Mouse (Mus musculus) layer of hippocampus, postnatal 10 days (tissue): Measurements from ENCODE around the gene Mctp1. TPM values are rescaled to one million over a fixed set of nuclear protein-coding genes. Genes with fewer than 3 reads are reported as not detected.

Experiments used
- DNase-seq, 2 experiments: peaks; one replicate each; pipeline ENCODE4 v3.0.0; 2021; ENCODE audit warnings: low spot score in 2 of 2
- total RNA-seq, 2 experiments: library from RNA; stranded (reverse); gene quantifications; 2 replicates each; pipeline ENCODE4 v1.2.3; 2021

The Mctp1 gene
- total RNA-seq, 2 experiments from 2014 or later, result 51.5 to 52.2 TPM

DNA sequence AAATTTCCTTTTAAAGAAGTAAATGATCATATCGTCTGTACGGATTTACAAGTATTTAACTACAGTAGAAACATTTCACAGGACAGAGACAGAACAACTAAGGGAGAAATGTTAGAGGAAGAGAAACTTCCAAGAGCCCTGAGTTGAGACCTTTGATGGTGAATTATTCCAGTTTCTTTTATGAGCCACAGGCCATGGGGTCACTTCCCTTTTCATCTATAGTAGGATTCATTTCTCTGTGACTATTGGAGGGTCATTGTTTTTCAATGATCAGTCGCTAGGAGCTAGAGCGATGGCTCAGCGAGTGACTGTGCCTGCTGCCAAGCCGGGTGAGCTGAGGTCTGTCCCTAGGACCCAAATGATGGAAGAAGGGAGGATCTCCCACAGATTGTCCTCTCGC lies 212.7 kb downstream of the Mctp1 start:
- no peak for DNase-seq

DNA sequence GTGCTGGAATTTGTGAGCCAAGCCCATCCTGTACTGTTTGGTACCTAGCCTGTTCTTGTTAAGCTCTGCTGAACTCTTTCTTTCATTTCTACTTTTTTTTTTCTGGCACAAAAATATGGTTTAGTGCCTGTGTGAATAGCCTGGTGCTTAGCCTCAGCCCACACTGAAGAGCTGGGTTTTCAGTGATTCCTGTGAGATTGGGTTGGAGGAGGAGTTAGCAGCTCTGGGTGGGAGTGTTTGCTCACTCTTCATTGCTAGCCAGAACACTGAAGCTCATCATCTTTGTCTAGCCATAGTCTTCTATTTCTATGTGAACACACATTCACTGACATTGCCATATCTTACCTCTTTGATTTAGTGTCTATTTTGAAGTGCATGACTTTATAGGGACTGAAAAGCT lies 225.1 kb downstream of the Mctp1 start:
- no peak for DNase-seq

DNA sequence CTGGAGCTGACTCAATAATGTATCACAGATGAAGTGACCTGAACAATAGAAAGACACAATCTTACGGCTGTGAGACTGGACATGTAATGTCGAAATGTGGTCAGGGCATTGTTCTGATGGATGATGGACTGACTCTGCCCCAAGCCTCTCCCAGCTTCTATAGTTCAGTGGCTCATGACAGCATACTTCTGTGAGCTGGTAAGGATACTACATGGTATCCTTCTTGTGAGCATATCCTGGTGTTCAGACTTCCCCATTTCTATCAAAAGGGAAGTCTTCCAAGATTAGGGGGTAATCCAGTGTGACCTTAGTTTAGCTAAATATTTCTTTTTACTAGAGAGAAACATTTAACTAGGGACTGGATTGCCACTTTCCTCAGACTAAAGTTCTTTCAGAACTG lies 227.2 kb downstream of the Mctp1 start:
- no peak for DNase-seq

DNA sequence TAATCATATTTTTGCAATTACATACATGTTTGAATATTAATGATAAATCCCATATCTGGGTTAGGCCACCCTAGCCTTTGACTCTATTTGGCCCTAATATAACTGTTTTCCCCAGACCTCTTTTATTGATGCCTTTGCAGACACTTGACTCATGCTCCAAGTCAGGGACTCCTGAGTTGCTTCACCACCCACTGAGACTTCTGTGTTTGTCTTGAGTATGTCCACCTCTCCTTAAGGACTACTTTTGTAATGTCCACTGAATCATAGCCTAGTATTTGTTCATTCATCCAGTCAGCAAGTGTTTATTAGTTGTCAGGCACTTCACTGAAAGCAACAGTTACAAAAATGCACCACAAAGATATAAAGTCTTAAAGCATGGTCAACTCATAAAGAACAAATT lies 235.8 kb downstream of the Mctp1 start:
- no peak for DNase-seq

DNA sequence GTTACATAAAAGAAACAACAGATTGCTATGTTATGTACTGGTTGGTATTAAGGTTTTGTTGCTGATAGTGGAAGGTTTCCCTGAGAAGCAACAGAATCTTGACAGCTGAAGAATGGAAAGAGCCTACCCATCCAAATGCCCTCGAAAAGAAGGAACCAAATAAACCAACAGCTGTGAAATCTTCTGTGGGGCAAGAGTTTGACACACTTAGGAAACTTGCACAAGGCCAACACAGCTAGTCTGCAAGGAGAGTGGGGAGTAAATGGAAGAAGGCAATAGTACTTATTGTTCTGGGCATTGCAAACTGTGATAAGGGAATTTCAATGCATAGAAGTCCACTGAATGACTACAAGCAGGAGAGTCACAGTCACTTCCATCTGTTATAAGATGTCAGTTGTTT lies 236.2 kb downstream of the Mctp1 start:
- DNase-seq, result no peak

DNA sequence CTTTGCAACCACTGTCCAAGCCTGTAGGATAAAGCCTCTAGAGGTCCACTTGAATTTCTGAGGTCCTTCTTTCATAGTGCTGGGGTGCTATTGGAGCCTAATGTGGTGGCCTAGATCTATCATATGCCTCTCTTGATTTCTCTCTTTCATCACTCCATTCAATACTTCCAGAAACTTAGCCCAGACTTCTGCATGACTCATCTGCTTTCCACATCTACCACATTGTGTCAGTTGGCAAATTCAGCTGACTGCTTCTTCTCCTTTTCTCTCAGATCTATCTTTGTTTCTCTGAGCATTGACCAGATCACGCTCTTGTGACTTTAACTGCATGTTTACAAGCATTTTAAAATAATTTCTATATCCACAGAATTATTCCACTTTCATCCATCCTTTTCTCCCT lies 249.4 kb downstream of the Mctp1 start:
- DNase-seq, result no peak

DNA sequence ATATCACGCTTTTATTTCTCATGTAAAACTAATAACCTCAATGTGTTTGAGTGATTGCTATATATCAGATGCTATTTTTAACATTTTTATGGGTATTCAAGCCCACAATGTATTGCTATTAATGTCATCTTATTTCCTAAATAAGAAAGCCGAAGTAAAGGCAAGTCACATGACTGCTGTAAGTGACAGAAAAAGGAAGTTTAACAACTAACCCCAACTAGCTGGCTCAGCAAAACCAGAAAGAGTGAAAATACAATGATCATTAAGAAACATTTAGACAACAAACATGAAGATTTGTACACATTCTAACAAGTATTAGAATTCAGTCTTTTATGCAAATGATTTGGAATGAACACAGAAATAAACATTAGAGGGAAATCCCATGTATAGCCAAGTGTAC lies 253.9 kb downstream of the Mctp1 start:
- no peak for DNase-seq

DNA sequence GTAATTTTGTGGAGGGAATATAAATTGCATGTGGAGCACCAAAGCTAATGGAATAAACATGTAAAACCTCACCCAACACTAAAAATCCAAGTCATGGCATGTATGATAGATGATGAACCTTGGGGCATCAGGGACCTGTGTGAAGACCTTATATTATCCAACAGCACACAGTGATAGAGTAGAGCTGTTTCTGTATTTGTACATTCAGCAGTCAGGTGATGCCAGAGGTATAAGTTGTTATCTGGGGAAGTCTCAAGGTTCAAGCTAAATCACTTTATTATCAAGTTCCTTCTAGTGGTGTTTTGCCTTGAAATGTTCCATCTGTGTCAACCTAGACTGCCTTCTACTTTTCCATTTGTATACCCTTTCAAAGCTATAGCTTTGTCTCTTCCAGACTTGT lies 275.2 kb downstream of the Mctp1 start:
- DNase-seq, result no peak

DNA sequence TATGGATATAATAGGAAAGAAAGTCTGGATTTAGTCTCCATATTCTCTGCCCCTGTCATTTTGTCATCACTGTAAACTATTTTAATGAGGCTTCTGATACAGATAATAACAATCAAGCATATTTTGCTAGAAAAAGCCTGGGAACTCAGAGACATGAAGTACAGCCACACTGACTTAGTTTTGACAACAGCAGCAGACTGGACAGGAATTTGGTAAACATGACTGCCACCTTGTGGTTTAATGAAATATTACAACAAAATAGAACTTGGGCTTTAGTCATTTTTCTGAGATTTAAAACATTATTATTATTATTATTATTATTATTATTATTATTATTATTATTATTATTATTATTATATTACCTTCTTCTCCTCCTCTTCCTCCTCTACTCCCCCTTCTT lies 297.0 kb downstream of the Mctp1 start:
- DNase-seq, result no peak

DNA sequence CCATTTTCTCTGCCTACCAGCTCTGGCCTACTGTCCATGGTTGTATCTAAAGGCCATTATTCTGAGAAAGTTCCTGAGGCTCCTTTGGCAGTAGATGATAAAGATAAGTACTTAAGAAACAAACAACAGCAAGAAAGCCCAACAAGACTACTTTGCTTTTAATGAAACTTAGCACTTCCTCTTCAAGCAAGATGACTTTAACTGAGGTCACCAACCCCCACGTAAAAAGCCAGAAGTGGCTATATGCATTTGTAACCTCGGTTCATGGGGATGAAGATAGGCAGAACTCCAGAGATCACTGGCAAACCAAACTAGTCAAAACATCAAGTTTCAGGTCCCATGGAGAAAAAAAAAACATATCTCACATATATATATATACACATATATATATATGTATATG lies 305.0 kb downstream of the Mctp1 start:
- DNase-seq, result no peak

DNA sequence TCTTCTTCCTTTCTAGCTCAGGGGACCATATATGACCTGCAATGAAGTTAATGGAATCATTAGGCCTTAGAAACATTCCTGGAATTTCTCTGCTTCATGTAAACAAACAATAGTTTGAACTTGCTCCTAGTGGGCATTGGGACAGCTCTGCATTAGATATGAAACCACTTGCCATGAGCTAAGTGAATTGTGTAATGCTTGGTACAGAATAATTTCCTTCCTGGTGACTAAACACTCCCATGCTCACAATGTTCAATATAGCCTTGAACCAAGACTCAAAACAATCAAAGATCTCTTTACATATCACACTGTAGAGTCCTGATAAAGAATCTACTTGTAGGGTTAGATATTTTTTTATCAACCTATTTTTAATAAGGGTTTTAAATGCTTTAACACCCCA lies 305.8 kb downstream of the Mctp1 start:
- no peak for DNase-seq

DNA sequence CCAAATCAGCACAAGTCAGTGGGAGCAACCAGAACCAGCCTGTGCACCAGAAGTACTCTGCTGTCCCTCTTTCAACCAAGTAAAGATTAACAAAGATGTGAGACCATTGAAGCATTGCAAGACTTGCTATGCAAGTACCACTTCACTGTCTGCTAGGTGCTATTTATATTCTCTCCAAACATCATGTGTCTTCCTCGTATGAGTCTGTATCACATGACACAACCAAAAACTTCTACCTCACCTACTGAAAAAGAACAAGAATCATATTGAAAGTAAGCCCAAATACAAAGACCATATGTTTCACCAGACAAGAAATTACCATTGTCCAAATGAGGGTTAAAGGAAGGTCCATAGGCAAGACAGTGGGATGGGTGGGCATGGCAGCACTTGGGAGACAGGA lies 306.4 kb downstream of the Mctp1 start:
- no peak for DNase-seq

DNA sequence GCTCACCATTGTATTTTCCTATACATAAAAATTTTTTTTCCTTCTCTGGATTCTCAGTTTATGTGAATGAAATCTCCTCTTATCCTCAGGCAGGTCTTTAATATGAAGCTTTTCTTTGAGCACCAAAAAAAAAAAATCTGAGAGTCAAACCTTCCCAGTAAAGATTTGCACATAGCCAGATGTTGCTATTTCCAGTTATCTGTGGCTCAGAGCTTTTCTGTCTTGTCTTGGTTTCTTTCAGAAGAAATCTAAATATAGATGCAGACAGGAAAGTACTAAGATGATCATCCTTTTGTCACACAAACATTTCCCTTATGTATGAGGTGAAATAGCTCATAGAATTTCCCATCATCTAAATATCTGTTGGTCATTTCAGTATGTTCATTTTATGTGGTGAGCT lies 349.7 kb downstream of the Mctp1 start:
- DNase-seq, result no peak

DNA sequence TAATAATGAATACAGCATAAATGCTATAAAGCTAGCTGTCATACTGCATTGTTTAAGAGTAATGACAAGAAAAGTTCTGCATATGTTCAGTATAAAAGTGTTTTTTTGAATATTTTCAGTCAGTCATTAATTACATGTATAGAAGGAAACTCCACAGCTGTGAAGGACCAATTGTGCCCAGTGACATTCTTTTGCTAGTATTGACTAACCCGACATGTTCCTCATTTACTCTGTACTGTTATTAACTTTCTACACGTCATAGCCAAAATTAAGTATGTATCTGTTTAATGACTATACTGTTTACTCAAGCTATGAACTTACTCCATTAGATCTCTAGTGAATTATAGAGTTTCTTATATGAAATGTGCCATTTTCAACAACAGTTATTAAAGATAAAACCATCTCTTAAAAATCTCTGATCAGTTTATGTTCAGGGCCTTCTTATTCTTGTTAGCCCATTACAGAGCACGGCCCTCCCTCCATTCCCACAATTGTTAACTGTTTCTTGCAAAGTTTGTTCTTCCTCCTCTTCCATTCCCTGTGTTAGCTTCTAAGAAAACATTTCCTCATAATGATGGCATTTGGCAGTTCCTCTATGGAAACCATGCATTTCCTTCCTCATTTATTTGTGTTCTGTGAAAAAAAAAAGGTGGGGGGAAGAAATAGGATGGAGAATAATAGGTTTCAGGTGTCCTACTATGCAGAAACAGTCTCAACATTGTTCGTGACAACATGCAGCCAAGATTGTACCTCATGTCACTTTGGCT lies 366.5 kb downstream of the Mctp1 start:
- DNase-seq, result no peak

DNA sequence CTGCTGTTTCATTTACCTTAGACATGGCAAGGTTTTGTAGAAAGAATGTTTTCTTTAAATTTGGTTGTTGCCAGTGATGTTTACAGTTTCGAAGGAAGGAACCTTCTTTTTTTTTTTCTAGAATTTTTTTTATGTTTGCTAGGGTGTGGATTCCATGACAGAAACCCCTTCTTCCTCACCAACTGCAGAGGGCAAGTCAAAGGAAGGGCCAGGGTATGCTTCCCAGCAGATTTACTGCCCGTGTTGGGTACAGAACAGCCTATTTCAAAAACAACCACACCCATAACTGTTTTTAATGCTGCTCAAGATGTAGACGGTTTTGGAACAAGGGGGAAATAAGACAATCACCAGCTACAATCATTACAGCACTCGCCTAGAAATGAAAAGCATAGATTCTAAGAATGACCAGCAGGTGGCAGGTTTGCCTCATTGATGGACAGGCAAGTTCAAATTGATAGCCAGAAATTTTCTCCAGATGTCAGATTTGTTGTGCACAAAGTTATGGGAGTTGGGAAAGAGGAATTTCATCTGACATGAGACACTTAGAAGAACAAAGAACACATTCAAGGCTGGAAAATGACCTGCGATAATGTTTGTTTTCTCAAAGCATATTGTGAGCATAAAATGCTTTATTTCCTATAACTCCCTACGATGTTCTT lies 375.6 kb downstream of the Mctp1 start:
- peak; percentile 59 to 76 for DNase-seq

DNA sequence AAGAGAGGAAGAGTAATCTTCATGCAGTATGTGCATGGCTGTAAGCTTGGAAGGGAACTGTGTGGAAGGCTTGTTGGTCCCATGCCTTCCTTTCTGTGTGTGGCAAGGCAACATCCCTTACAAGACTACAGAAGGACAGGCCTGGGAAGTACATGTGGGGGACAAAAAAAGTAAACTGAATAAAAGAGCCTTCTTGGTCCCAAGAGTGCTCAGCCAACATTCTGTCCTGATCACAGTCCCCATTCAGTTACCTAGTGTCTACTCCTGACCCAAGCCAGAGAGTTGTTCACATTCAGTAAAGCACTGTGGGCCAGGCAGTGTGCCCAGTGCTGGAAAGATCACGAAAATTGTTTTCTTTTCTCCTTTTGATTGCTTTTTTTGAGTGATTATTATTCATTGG lies 415.3 kb downstream of the Mctp1 start:
- DNase-seq, result peak in 1 of 2 experiments; percentile 26

DNA sequence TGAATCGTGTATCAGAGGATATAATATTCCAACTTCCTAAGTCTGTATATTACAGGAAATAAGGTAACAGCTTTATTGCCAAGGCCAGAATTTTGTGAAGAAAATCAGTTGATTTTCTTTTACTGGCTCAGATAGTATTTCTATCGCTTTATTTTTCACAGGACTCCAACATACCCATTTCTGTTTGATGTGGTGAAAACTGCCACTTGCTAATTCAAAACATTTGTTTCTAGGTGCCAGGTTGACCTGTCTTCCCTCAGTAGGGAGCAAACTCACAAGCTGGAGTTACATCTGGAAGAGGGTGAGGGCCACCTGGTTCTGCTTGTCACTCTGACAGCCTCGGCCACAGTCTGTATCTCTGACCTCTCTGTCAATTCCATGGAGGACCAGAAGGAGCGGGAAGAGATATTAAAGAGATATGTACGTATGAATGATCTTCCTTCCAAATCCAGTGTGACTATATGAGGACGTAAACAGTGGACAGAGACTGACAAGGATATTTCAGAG lies 416.8 kb downstream of the Mctp1 start:
- no peak for DNase-seq

DNA sequence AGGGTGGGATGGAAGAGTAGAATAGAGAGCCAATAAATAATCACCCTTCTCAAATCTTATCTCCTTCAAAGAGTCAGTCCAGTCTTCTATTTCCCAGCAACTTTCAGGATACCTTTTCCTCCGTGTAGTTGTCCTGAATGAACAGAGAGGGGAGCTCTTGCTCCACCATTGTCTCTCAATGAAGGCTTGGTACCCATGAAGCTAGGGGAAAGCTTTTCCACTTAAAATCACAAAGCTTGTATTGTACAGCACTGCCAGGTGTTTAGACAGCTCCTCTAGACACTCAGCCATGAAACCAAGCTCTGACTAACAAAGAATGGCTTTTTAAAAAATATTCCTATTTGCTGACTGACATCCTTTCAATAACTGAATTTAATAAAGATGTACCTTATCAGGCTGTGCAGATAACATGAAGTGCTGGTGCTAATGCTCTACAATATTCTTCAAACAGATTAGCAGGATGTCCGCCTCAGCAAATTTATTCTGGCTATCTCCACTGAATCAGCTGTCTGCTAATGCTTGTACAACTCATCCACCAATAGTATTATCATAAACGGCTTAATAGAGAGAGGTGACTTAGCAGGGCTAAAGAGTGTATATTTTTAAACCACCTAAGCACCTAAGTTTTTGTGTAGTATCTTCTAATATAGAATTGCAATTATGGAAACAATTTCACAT lies 417.9 kb downstream of the Mctp1 start:
- DNase-seq, result peak; percentile 27 to 44

DNA sequence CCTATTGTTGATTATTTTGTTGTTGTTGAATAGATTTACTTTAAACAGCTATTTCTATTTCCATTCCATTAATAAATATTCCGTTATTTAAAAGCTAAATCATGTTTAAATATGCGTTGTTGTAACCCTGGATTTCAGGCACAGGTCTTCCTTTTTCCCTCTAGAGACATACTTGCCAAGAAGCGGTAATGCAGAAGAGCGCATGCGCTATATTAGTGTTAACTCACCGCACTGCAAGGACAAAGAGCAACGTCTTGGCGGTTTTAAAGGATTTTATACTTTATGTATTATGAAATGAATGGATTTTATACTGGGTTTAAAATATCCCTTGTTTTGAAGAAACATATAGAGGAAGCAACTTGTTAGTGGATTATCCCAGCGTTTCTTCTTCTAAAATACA lies 418.6 kb downstream of the Mctp1 start:
- no peak for DNase-seq

DNA sequence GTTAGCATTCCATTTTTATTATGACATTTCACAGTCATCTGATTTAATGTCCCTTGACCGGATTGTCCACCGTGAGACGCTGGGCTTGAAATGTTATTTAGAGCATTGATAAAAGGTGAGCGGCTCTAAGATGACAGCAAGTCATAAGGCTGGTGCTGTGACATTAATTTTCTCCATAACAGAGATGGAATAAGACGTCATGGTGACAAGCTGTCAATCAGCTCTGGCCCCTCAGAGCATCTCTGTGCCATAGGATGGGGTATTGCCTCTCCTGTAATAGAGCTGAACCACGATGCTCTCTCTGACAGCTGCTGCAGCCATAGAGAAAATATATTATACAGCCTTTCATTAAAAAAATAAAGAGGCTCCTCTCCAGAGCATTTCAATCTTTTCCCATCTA lies 419.5 kb downstream of the Mctp1 start:
- DNase-seq, result no peak

DNA sequence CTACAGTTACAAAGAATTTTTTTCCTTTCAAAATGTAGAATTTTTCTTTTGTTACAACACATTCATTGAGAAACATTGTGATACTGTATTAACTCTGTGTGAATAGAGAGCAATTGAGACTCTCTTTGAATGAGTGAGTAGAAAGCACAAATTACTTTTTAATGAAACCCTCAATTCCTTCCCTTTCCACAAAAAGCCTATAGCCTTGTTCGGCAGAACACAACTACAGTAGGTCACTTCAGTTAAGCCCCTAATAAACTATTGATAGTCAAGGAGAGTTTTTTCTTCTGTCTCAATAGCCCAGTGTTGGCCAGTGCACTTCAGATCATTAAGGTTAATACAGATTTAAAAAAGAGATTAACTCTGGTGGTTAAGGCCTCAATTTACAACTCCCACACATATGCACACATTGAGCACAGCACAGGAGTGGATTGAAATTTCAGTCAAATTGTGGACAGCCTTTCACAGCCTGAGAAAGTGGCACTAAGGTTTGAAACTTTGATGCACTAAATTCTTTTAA lies 424.6 kb downstream of the Mctp1 start:
- DNase-seq, result no peak

DNA sequence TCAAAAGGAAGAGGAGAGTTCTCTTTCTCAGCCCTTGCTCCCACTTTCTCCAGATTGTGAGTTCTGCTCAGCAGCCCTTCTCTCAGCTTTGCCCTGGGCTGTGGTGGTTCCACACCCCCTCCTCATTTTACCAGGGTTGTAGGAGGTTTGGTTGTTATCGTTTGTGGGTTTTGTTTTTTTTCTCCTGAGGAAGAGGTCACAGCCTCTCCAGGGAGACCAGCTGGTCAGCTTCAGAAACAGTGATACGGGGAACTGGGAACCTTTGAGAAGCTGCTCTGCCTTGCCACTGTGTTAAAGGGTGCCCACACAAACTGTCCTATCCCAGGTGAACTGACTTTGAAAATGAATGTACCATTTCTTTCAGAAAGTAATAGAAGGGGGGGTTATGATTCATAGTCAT lies 425.5 kb downstream of the Mctp1 start:
- no peak for DNase-seq
